Mouse (Mus musculus) 3T3-L1 (cell line): ENCODE data around the gene Adam34.
"Not testable (repeated sequence)": the region's sequence is repeated elsewhere in the genome, so short reads cannot be mapped to it uniquely, and the experiment has no call there.

Experiments
- DNase-seq: peaks from one replicate; pipeline ENCODE4 v3.0.0-alpha.2; 2015; ENCODE audit warnings: low read depth, low spot score

Gene Adam34

DNA sequence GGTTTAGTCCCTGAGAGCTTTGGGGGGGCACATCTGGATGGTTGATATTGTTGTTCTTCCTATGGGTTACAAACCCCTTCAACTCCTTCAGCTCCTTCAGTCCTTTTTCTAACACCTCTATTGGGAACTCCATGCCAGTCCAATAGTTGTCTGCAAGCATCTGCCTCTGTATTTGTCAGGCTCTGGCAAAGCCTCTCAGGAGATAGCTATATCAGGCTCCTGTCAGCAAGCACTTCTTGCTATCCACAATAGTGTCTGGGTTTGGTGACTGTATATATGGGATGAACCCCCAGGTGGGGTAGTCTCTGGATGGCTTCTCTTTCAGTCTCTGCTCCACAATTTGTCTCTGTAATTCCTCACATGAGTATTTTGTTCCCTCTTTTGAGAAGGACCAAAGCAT, at the start of gene Adam34:
Adam34 (minus strand) TSS at position 101 of the 400 bp plus-strand sequence.
- no peak for DNase-seq

GRCm38 (mm10) chr8:43627176-43627575, 82.7 kb downstream of the Adam34 start, which contains the start of gene Gm5346:
Gene Gm5346, minus strand, starts transcription at chr8:43627276.
- no peak for DNase-seq

- DNase-seq = no peak
Observed at GRCm38 (mm10) chr8:43616046-43616445, 93.8 kb downstream of the Adam34 start.

DNA sequence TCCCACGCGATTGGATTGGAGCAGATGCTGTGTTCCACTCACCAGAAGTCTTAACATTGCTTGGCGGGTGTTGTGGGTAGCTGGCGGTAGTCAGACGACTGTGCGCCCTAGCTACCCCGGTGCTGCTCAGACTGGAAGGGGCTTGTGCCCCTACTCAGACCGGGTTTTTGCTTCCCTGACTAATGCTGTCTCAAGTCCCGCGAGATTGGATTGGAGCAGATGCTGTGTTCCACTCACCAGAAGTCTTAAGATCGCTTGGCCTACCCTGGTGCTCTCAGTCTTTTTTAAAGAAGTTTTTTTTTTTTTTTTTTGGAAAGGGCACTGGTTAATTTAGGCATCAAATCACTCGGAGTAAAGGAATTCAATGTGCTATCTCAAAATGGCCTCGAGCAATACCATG, 106.2 kb downstream of the Adam34 start:
- not testable (repeated sequence) for DNase-seq

GRCm38 (mm10) chr8:43603166-43603565, 106.7 kb downstream of the Adam34 start:
- not testable (repeated sequence) for DNase-seq
